ENCODE assay signal across 7 mouse cellular contexts in genomic region chr1:133891489-133891888, GRCm38 (mm10). TPM values are rescaled to one million over a fixed set of nuclear protein-coding genes. Genes with fewer than 3 reads are reported as not detected.
DNase-seq lines count a peak whose midpoint lies in the region; ATAC-seq and TF ChIP-seq lines count a peak whose summit lies in the region.

No protein-coding gene starts in this region.

- 0 out of 2 replicates have a peak overlapping the region, but pooled peaks have one; percentile 7 for H3K27ac ChIP-seq in embryonic facial prominence, embryonic 12.5 days
- no peak overlapping the region for H3K27ac ChIP-seq in hindbrain, postnatal 0 days
- 0 out of 2 replicates have a peak overlapping the region, but pooled peaks have one; percentile 70 for H3K27ac ChIP-seq in liver, embryonic 11.5 days (ENCODE audit: low read depth, low read length)
- H3K27ac ChIP-seq in midbrain, embryonic 15.5 days = no peak overlapping the region

- no peak overlapping the region for H3K9ac ChIP-seq in embryonic facial prominence, embryonic 12.5 days
- no peak overlapping the region for H3K9ac ChIP-seq in hindbrain, postnatal 0 days (replicated peaks; ENCODE audit: low read length)
- no peak overlapping the region for H3K9ac ChIP-seq in liver, embryonic 11.5 days (ENCODE audit: low read depth, low read length)
- no peak overlapping the region for H3K9ac ChIP-seq in midbrain, embryonic 15.5 days

- no peak for TF ChIP-seq CTCF in hindbrain, postnatal 0 days (IDR thresholded peaks at IDR 0.05; ENCODE audit: low read depth)

- H3K4me1 ChIP-seq in embryonic facial prominence, embryonic 12.5 days = peaks cover 56% of the 10 kb centered on the region
- H3K4me1 ChIP-seq in hindbrain, postnatal 0 days (ENCODE audit: insufficient read depth, low read length) = peaks cover 21% of the 10 kb centered on the region
- peaks cover 83% of the 10 kb centered on the region for H3K4me1 ChIP-seq in liver, embryonic 11.5 days (replicated peaks; ENCODE audit: control insufficient read depth, insufficient read depth, low read length)
- peaks cover 36% of the 10 kb centered on the region for H3K4me1 ChIP-seq in midbrain, embryonic 15.5 days

- no peak overlapping the region for H3K4me2 ChIP-seq in embryonic facial prominence, embryonic 12.5 days (replicated peaks)
- H3K4me2 ChIP-seq in hindbrain, postnatal 0 days (ENCODE audit: low read depth, low read length) = no peak overlapping the region
- peak overlapping the region; percentile 66; the same call in 1 of the 2 replicates for H3K4me2 ChIP-seq in liver, embryonic 11.5 days
- no peak overlapping the region for H3K4me2 ChIP-seq in midbrain, embryonic 15.5 days

- no peak for ATAC-seq in embryonic facial prominence, embryonic 12.5 days (ENCODE audit: insufficient number of reproducible peaks, insufficient read depth, low FRiP score, low TSS enrichment)
- ATAC-seq in hindbrain, postnatal 0 days = no peak
- ATAC-seq in liver, embryonic 11.5 days (replicated peaks; ENCODE audit: low FRiP score) = no peak
- no peak for ATAC-seq in midbrain, embryonic 15.5 days (replicated peaks)

- no peaks in the 10 kb centered on the region for H3K36me3 ChIP-seq in embryonic facial prominence, embryonic 12.5 days
- no peaks in the 10 kb centered on the region for H3K36me3 ChIP-seq in hindbrain, postnatal 0 days (ENCODE audit: insufficient read depth, low read length)
- H3K36me3 ChIP-seq in liver, embryonic 11.5 days (ENCODE audit: control insufficient read depth, insufficient read depth, low read length) = no peaks in the 10 kb centered on the region
- H3K36me3 ChIP-seq in midbrain, embryonic 15.5 days (replicated peaks) = no peaks in the 10 kb centered on the region

- no peaks in the 10 kb centered on the region for H3K9me3 ChIP-seq in embryonic facial prominence, embryonic 12.5 days
- H3K9me3 ChIP-seq in hindbrain, postnatal 0 days (ENCODE audit: low read length) = no peaks in the 10 kb centered on the region
- no peaks in the 10 kb centered on the region for H3K9me3 ChIP-seq in liver, embryonic 11.5 days (ENCODE audit: control insufficient read depth, low read length)
- H3K9me3 ChIP-seq in midbrain, embryonic 15.5 days = no peaks in the 10 kb centered on the region

- peak; percentile 63 for DNase-seq in adrenal gland, postnatal 10 days
- DNase-seq in hindbrain, postnatal 0 days (ENCODE audit: low spot score) = peak; percentile 45
- no peak for DNase-seq in liver, embryonic 11.5 days (ENCODE audit: low spot score)
- DNase-seq in left cerebral cortex, postnatal 25 days (ENCODE audit: low spot score in 2 of 2) = no peak
- no peak for DNase-seq in adipocyte (ENCODE audit: low spot score)

- WGBS in embryonic facial prominence, embryonic 12.5 days = 12% methylated on average over 5 of the region's 5 CpGs
- 24% methylated on average over 5 of the region's 5 CpGs for WGBS in hindbrain, postnatal 0 days
- 13% methylated on average over 5 of the region's 5 CpGs for WGBS in liver, embryonic 11.5 days
- WGBS in midbrain, embryonic 15.5 days = 33% methylated on average over 5 of the region's 5 CpGs

- H3K27me3 ChIP-seq in embryonic facial prominence, embryonic 12.5 days = no peaks in the 10 kb centered on the region
- H3K27me3 ChIP-seq in hindbrain, postnatal 0 days (ENCODE audit: insufficient read depth, low read length) = no peaks in the 10 kb centered on the region
- no peaks in the 10 kb centered on the region for H3K27me3 ChIP-seq in liver, embryonic 11.5 days (replicated peaks; ENCODE audit: control insufficient read depth, insufficient read depth, low read length)
- no peaks in the 10 kb centered on the region for H3K27me3 ChIP-seq in midbrain, embryonic 15.5 days (replicated peaks)

- intact Hi-C loops in left cerebral cortex, postnatal 25 days (cut with DNase I) = no loop called here

- no peak overlapping the region for H3K4me3 ChIP-seq in embryonic facial prominence, embryonic 12.5 days
- H3K4me3 ChIP-seq in hindbrain, postnatal 0 days (ENCODE audit: low read length) = no peak overlapping the region
- no peak overlapping the region for H3K4me3 ChIP-seq in liver, embryonic 11.5 days (ENCODE audit: low read depth, low read length)
- no peak overlapping the region for H3K4me3 ChIP-seq in midbrain, embryonic 15.5 days

RNA-seq across cellular contexts. Expression of gene Optc, which starts 16.3 kb away (rescaled TPM):
- total RNA-seq in adrenal gland, postnatal 10 days (2021) = 1 to 10 TPM; 1.7 to 2.5 TPM
- 1.1 and 1.3 TPM in 2 replicates for polyA plus RNA-seq in embryonic facial prominence, embryonic 12.5 days (2016; fragmentation: Nextera tagmentation; extraction: Ambion mirVana)
- total RNA-seq in hindbrain, postnatal 0 days (2014; rRNA removed) = 8.5 and 10.4 TPM in 2 replicates
- polyA plus RNA-seq in hindbrain, postnatal 0 days (2015; fragmentation: Nextera tagmentation; extraction: Ambion mirVana) = 3.7 and 4.6 TPM in 2 replicates
- polyA plus RNA-seq in liver, embryonic 11.5 days (2014; fragmentation: Nextera tagmentation; extraction: Ambion mirVana) = 0.40 TPM in 1 of 2 replicates, not detected in the other
- 1 to 10 TPM in 1 of 2 experiments, under 1 TPM in 1; 0.94 to 2.8 TPM for total RNA-seq in left cerebral cortex, postnatal 25 days (2021)
- polyA plus RNA-seq in midbrain, embryonic 15.5 days (2015; fragmentation: Nextera tagmentation; extraction: Ambion mirVana) = 2.8 and 3.7 TPM in 2 replicates

RNA-seq across cellular contexts. Expression of gene Prelp, which starts 29.7 kb away (rescaled TPM):
- 10 to 100 TPM; 56.9 to 74.1 TPM for total RNA-seq in adrenal gland, postnatal 10 days (2021)
- 1.9 and 2.2 TPM in 2 replicates for polyA plus RNA-seq in embryonic facial prominence, embryonic 12.5 days (2016; fragmentation: Nextera tagmentation; extraction: Ambion mirVana)
- 6.1 and 9.1 TPM in 2 replicates for total RNA-seq in hindbrain, postnatal 0 days (2014; rRNA removed)
- polyA plus RNA-seq in hindbrain, postnatal 0 days (2015; fragmentation: Nextera tagmentation; extraction: Ambion mirVana) = 7.1 and 8.0 TPM in 2 replicates
- polyA plus RNA-seq in liver, embryonic 11.5 days (2014; fragmentation: Nextera tagmentation; extraction: Ambion mirVana) = 0.11 and 0.23 TPM in 2 replicates
- 1 to 10 TPM; 7.9 to 9.0 TPM for total RNA-seq in left cerebral cortex, postnatal 25 days (2021)
- polyA plus RNA-seq in midbrain, embryonic 15.5 days (2015; fragmentation: Nextera tagmentation; extraction: Ambion mirVana) = 8.4 and 9.5 TPM in 2 replicates

Comparison
In these comparisons a context has a peak if more than half of its experiments do, and no peak if none do; other contexts are left out.
1. DNase-seq: peak in adrenal gland, postnatal 10 days (single experiment) and hindbrain, postnatal 0 days (single experiment); none in liver, embryonic 11.5 days (single experiment), left cerebral cortex, postnatal 25 days (0 of 2) and adipocyte (single experiment).
2. H3K27ac ChIP-seq: peak in embryonic facial prominence, embryonic 12.5 days (single experiment) and liver, embryonic 11.5 days (single experiment); none in hindbrain, postnatal 0 days (single experiment) and midbrain, embryonic 15.5 days (single experiment).